Mouse (Mus musculus): Measurements from ENCODE around the gene Glt1d1. TPM values are rescaled to one million over a fixed set of nuclear protein-coding genes. Genes with fewer than 3 reads are reported as not detected.

Glt1d1 gene
- polyA plus RNA-seq, 1 experiment from 2014 or later = 0.79 TPM

DNA sequence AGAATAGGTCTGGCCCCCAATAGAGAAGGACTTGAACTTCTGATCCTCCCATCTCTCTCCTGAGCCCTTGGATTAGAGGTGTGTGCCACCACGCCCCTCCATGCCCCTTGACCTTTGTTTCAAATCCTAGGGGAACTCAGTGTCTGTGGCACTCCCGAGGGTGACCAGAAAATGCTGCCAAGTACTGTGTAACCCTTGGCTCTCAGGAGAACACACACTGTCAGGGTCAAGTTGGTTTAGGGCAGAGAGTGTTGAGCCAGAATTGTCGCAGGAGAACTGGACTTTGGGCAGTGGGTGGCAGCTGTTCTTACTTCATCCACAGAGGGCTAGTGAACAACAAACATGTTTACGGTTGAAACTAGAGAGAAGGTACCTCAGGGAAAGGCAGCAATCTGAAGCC lies 5.6 kb downstream of the Glt1d1 start:
- WGBS = 70% methylated on average over 4 of the region's 4 CpGs
- no peaks in the 10 kb centered on the region for H3K36me3 ChIP-seq
- H3K4me1 ChIP-seq = peaks cover 6% of the 10 kb centered on the region; the same call in 1 of the 2 replicates
- H3K27me3 ChIP-seq = peaks cover 11% of the 10 kb centered on the region
- H3K9ac ChIP-seq = no peak overlapping the region
- no peak overlapping the region for H3K4me2 ChIP-seq (replicated peaks)
- H3K27ac ChIP-seq = no peak overlapping the region
- peaks cover 13% of the 10 kb centered on the region for H3K9me3 ChIP-seq
- H3K4me3 ChIP-seq = no peak overlapping the region
- ATAC-seq (ENCODE audit: low FRiP score, low read depth) = no peak

DNA sequence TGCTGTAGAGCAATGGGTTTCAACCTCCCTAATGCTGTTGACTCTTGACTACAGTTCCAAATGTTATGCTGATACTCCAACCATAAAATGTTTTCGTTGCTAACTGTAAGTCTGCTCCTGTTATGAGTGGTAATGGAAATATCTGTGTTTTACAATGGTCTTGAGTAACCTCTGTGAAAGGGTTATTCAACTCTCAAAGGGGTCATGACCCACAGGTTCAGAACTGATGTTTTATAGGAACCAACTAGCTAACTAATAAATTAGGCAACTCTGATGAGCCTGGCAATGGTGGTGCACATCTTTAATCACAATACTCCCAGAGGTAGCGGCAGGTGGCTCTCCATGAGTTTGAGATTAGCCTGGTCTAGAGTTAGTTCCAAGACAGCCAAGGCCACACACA lies 6.1 kb downstream of the Glt1d1 start:
- ATAC-seq (ENCODE audit: low FRiP score, low read depth) = no peak
- no peaks in the 10 kb centered on the region for H3K36me3 ChIP-seq
- H3K4me1 ChIP-seq = peaks cover under 1% of the 10 kb centered on the region; the same call in 1 of the 2 replicates
- H3K27ac ChIP-seq = no peak overlapping the region
- H3K4me3 ChIP-seq = no peak overlapping the region
- peaks cover 7% of the 10 kb centered on the region for H3K27me3 ChIP-seq
- no peak overlapping the region for H3K4me2 ChIP-seq (replicated peaks)
- 73% methylated on average over 2 of the region's 2 CpGs for WGBS
- no peak overlapping the region for H3K9ac ChIP-seq
- peaks cover 13% of the 10 kb centered on the region for H3K9me3 ChIP-seq

DNA sequence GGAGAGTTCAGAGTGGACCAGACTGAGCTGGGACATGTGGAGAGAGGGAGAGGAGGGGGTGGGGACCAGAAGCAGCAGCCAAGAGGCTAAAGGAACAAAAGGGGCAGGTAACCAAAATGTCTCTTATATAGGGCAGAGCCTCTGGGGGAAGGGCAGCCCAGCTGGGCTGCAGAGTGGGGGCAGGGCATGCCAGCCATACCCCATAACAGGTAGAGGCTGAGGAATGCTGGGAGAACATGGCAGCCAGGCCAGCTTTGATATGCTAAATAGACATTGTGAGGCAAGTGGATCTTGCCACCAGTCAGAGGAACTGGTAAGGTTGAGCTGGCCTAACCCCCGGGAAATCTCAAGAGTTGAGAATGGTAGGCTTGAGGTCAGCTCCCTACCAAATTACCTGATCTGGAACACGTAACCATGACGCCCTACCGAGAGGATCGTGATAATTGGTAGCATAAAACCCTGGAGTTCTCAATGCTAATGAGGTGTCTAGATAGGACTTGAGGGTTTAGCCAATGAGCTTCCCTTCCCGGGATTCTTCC lies 7.1 kb downstream of the Glt1d1 start:
- WGBS = 64% methylated on average over 6 of the region's 6 CpGs
- Histone ChIP-seq H3K9me3 (peaks cover 13% of the 10 kb centered on the region), H3K27me3 (no peaks in the 10 kb centered on the region), H3K4me3 (no peak overlapping the region), H3K9ac (no peak overlapping the region), H3K4me1 (no peaks in the 10 kb centered on the region), H3K36me3 (no peaks in the 10 kb centered on the region), H3K4me2 (replicated peaks) (no peak overlapping the region), H3K27ac (no peak overlapping the region)
- no peak for ATAC-seq (ENCODE audit: low FRiP score, low read depth)

DNA sequence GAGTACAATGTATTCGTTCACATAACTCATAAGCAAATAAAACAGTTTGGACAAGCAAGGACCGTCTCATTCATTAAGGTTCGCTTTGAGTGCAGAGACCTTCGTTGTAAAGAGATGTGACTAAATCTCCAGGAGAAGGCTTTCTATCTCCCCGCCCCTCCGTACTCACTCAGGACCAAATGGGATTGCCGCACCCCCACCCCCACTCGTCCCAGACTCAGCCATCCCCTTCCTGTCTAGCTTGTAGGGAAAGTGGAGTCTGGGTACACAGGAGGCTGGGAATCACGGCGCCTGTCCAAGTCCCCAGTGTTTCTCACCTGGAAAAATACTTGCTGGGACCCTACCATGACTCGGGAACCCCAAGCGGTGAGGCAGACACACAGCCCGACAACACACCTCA lies 7.6 kb downstream of the Glt1d1 start:
- ATAC-seq (ENCODE audit: low FRiP score, low read depth) = no peak
- 92% methylated on average over 13 of the region's 13 CpGs for WGBS

DNA sequence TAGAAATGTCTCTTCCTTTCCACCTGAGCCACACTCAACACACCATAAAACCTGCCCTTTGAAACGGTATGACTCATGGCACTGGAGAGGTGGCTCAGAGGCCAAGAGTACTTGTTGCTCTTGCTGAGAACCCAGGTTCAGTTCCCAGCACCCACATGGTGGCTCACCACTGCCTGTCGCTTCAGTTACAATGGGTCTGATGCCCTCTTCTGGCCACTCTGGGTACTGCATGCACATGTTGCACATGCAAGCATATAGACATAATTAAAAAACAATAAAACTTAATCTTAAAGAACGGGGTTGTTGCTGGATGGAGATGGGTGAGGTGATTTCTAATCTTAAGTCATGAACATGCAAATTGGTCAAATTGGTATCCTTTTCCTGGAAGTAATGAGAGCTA lies 8.3 kb downstream of the Glt1d1 start:
- ATAC-seq (ENCODE audit: low FRiP score, low read depth) = no peak
- H3K4me3 ChIP-seq = no peak overlapping the region
- WGBS = 93% methylated on average over 3 of the region's 3 CpGs
- no peak overlapping the region for H3K4me2 ChIP-seq (replicated peaks)
- no peak overlapping the region for H3K9ac ChIP-seq
- H3K27ac ChIP-seq = no peak overlapping the region
- H3K9me3 ChIP-seq = peaks cover 13% of the 10 kb centered on the region
- H3K36me3 ChIP-seq = no peaks in the 10 kb centered on the region
- no peaks in the 10 kb centered on the region for H3K27me3 ChIP-seq
- no peaks in the 10 kb centered on the region for H3K4me1 ChIP-seq

More for the DNA sequence above, 7.6 kb downstream of the Glt1d1 start:
- H3K9ac ChIP-seq = no peak overlapping the region
- no peak overlapping the region for H3K27ac ChIP-seq
- no peaks in the 10 kb centered on the region for H3K36me3 ChIP-seq
- H3K9me3 ChIP-seq = peaks cover 13% of the 10 kb centered on the region
- no peaks in the 10 kb centered on the region for H3K27me3 ChIP-seq
- no peak overlapping the region for H3K4me3 ChIP-seq
- no peaks in the 10 kb centered on the region for H3K4me1 ChIP-seq
- H3K4me2 ChIP-seq (replicated peaks) = no peak overlapping the region

DNA sequence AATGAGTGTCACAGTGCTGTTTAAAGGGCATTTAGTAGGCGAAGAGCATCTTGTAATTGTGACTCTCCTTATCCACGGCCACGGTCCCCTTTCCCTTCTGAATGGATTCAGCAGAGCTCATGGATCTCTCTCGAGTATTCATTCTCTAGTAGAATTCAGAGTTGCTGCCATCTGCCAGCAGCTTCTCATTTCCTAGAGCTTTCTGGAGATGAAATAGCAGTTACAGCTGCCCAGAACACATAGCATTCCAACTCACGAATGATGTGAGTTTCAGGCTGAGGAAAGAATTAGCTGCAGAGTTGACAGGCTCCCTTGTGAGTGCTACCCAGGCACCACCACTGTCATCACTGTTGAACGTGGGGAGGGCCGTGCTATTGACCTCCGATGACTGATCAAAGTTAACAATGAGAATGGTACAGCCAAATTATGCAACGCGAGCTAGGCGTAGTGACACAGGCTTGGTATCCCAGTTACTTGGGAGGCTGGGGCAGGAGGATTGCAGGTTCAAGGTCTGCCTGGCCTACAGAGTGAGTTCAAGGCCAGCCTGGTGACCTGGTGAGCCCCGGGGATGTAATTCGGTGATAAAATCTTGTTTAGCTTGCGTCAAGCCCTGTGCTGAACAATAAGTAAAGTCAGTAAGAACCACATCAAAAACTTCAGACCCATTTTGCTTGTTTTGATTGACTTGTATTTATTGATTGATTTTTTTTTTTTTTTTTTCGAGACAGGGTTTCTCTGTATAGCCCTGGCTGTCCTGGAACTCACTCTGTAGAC lies 9.3 kb downstream of the Glt1d1 start:
- H3K4me1 ChIP-seq = no peaks in the 10 kb centered on the region
- no peak overlapping the region for H3K9ac ChIP-seq
- no peak overlapping the region for H3K27ac ChIP-seq
- no peak overlapping the region for H3K4me2 ChIP-seq (replicated peaks)
- no peaks in the 10 kb centered on the region for H3K36me3 ChIP-seq
- no peak for ATAC-seq (ENCODE audit: low FRiP score, low read depth)
- no peak overlapping the region for H3K4me3 ChIP-seq
- H3K9me3 ChIP-seq = peaks cover 13% of the 10 kb centered on the region
- no peaks in the 10 kb centered on the region for H3K27me3 ChIP-seq
- WGBS = 91% methylated on average over 15 of the region's 15 CpGs

DNA sequence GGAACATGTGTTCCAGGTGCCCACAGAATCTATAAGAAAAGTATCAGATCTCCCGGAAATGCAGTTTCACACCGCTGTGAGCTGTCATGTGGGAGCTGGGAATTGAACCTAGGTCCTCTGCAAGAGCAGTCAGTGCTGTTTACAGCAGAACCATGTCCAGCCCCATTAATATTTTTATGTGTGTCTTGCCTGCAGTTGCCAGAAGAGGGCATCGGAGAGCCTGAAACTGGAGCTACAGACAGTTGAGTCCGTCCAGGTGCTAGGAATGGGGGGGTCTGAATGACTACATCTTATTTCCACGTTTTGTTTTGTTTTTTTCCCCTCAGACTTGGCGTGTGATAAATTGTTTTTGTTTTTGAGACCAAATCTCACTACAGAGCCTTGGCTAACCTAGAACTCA lies 16.0 kb downstream of the Glt1d1 start:
- H3K36me3 ChIP-seq = no peaks in the 10 kb centered on the region
- H3K4me2 ChIP-seq (replicated peaks) = no peak overlapping the region
- no peak for ATAC-seq (ENCODE audit: low FRiP score, low read depth)
- no peak overlapping the region for H3K4me3 ChIP-seq
- H3K4me1 ChIP-seq = no peaks in the 10 kb centered on the region
- H3K27me3 ChIP-seq = no peaks in the 10 kb centered on the region
- no peak overlapping the region for H3K9ac ChIP-seq
- H3K27ac ChIP-seq = no peak overlapping the region
- 71% methylated on average over 6 of the region's 6 CpGs for WGBS
- H3K9me3 ChIP-seq = 0 out of 2 replicates have a peak, but pooled peaks cover 2% of the 10 kb centered on the region

DNA sequence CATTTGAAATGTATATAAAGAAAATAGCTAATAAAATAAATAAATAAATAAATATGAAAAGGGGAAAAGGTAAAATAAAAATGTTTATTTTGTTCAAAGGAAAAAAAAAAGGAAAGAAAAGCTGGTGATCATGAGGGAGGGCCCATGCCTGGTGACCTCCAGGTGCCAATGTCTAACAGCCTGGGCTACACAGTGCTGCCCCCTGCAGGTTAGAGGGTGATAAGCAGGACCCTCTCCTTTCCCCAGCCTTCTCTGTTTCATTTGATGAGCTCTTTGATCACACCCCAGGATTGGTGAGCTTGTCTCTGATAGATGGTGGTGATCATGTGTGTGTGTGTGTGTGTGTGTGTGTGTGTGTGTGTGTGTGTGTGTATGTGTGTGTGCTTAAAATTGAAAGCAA lies 17.0 kb downstream of the Glt1d1 start:
- Histone ChIP-seq H3K27me3 (no peaks in the 10 kb centered on the region), H3K4me2 (replicated peaks) (no peak overlapping the region), H3K36me3 (no peaks in the 10 kb centered on the region), H3K4me3 (no peak overlapping the region), H3K27ac (no peak overlapping the region), H3K4me1 (no peaks in the 10 kb centered on the region), H3K9me3 (0 out of 2 replicates have a peak, but pooled peaks cover 4% of the 10 kb centered on the region), H3K9ac (no peak overlapping the region)
- ATAC-seq (ENCODE audit: low FRiP score, low read depth) = no peak

DNA sequence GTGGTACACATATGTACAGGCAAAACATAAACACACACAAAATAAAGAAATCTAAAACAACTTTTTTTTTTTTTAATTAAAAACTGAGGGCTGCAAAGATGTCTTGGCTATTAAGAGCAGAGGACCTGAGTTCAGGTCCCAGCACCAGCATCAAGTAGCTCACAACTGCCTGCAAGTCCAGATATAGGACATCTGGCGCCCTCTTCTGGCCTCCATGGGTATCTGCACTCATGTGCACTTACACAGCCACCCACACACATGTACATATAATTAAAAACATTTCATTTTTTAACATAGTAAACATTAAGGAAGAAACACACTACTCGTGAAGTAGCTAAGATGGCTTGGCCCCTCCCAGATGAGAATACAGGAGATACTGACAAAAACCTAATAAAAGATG lies 26.2 kb downstream of the Glt1d1 start:
- no peaks in the 10 kb centered on the region for H3K36me3 ChIP-seq
- peaks cover 7% of the 10 kb centered on the region for H3K9me3 ChIP-seq
- no peak overlapping the region for H3K4me3 ChIP-seq
- no peak overlapping the region for H3K9ac ChIP-seq
- ATAC-seq (ENCODE audit: low FRiP score, low read depth) = no peak
- H3K27ac ChIP-seq = no peak overlapping the region
- WGBS = 91% methylated on average over 2 of the region's 2 CpGs
- H3K27me3 ChIP-seq = no peaks in the 10 kb centered on the region
- no peak overlapping the region for H3K4me2 ChIP-seq (replicated peaks)
- H3K4me1 ChIP-seq = no peaks in the 10 kb centered on the region

DNA sequence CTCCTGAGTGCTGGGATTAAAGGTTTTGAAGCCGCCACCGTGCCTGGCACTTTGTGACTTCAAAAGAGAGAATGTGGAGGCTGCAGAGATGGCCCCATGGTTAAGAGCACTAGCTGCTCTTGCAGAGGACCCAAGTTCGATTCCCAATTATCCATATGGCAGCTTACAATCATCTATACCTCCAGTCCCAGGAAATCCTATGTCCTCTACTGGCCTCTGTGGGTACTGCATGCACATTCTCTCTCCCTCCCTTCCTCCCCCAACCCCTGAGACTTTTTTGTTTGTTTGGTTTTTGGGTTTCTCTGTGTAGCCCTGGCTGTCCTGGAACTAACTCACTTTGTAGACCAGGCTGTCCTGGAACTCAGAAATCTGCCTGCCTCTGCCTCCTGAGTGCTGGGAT lies 27.2 kb downstream of the Glt1d1 start:
- Histone ChIP-seq H3K27ac (no peak overlapping the region), H3K4me1 (no peaks in the 10 kb centered on the region), H3K9ac (no peak overlapping the region), H3K9me3 (peaks cover 7% of the 10 kb centered on the region), H3K36me3 (no peaks in the 10 kb centered on the region), H3K4me3 (no peak overlapping the region), H3K27me3 (no peaks in the 10 kb centered on the region), H3K4me2 (replicated peaks) (no peak overlapping the region)
- 82% methylated on average over 3 of the region's 3 CpGs for WGBS
- ATAC-seq (ENCODE audit: low FRiP score, low read depth) = no peak

DNA sequence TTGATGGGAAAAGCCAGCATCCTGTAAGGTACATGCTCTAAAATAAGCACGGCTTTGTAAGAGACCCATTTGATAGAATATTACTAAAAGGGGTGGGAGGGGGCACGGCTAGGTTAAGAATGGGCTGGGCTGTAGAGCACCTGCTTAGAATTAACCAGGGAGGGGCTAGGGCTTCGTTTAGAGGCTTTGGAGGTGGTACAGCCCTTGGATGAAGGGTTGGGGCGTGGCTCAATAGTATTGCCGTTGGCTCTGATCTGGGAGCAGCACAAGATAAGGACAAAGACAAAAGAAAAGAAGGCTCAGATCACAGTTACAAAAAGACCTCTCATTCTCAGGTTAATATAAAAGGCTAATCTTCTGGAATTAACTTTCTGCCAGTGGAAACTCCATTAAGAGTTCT lies 28.2 kb downstream of the Glt1d1 start:
- ATAC-seq (ENCODE audit: low FRiP score, low read depth) = no peak
- 74% methylated on average over 5 of the region's 5 CpGs for whole genome bisulfite sequencing
- no peak overlapping the region for H3K4me2 ChIP-seq (replicated peaks)
- no peak overlapping the region for H3K9ac ChIP-seq
- H3K4me3 ChIP-seq = no peak overlapping the region
- H3K4me1 ChIP-seq = no peaks in the 10 kb centered on the region
- H3K27ac ChIP-seq = no peak overlapping the region
- no peaks in the 10 kb centered on the region for H3K36me3 ChIP-seq
- peaks cover 7% of the 10 kb centered on the region for H3K9me3 ChIP-seq
- H3K27me3 ChIP-seq = no peaks in the 10 kb centered on the region

DNA sequence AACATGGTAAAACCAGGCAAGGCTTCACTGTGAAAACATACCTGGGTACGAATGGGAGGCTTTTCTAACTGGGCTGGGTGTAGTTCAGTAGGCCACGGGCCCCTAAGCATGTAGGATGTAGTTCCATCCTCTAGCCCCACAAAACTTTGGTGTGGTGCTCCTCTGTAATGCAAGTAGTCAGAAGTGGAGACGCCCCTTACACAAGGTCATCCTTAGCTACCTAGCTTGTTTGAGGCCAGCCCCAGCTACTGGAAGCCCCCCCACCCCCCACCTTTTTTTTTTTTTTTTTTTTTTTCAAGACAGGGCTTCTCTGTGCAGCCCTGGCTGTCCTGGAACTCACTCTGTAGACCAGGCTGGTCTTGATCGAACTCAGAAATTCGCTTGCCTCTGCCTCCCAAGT lies 28.9 kb downstream of the Glt1d1 start:
- ATAC-seq (ENCODE audit: low FRiP score, low read depth) = no peak
- Histone ChIP-seq H3K4me1 (no peaks in the 10 kb centered on the region), H3K27ac (no peak overlapping the region), H3K9me3 (peaks cover 7% of the 10 kb centered on the region), H3K27me3 (no peaks in the 10 kb centered on the region), H3K36me3 (no peaks in the 10 kb centered on the region), H3K4me3 (no peak overlapping the region), H3K4me2 (replicated peaks) (no peak overlapping the region), H3K9ac (no peak overlapping the region)
- WGBS = 84% methylated on average over 5 of the region's 5 CpGs

DNA sequence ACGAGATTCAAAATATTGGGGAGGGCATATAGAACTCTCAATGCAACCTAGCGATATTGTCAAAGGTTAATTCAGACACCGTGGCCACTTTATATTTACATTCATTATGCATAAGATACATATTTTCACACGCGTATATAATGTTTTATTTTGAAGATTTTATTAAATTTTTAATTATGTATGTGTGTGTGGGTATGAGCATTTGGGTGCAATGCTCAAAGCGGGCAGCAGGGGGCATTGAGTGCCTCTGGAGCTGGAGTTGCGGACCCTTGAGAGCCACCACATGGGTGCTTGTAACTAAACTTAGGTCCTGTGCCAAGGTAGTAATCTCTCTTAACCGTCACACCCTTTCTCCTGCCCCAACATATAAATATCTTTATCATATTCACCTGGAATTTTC lies 41.9 kb downstream of the Glt1d1 start:
- Histone ChIP-seq H3K4me2 (replicated peaks) (no peak overlapping the region), H3K9me3 (0 out of 2 replicates have a peak, but pooled peaks cover 6% of the 10 kb centered on the region), H3K27ac (no peak overlapping the region), H3K4me3 (no peak overlapping the region), H3K4me1 (no peaks in the 10 kb centered on the region), H3K9ac (no peak overlapping the region), H3K36me3 (no peaks in the 10 kb centered on the region), H3K27me3 (no peaks in the 10 kb centered on the region)
- WGBS = 90% methylated on average over 8 of the region's 8 CpGs
- no peak for ATAC-seq (ENCODE audit: low FRiP score, low read depth)
